Mouse (Mus musculus): Measurements from ENCODE around the gene Rpl18a. TPM values are rescaled to one million over a fixed set of nuclear protein-coding genes. Genes with fewer than 3 reads are reported as not detected.
A peak's percentile ranks its signal among the peaks of the same experiment; 100 is the strongest.

Gene Rpl18a
- polyA plus RNA-seq, 1 experiment from 2014 or later = 2,947 TPM

- Histone ChIP-seq H3K27ac (ENCODE audit: low read depth, low read length) (no peak overlapping the region), H3K4me3 (ENCODE audit: low read depth, low read length) (no peak overlapping the region), H3K4me1 (replicated peaks; ENCODE audit: control insufficient read depth, insufficient read depth, low read length) (no peaks in the 10 kb centered on the region), H3K36me3 (ENCODE audit: control insufficient read depth, insufficient read depth) (no peaks in the 10 kb centered on the region), H3K4me2 (replicated peaks; ENCODE audit: low read depth) (no peak overlapping the region), H3K27me3 (replicated peaks; ENCODE audit: control insufficient read depth, insufficient read depth, low read length) (no peaks in the 10 kb centered on the region), H3K9ac (ENCODE audit: low read depth, low read length) (no peak overlapping the region), H3K9me3 (ENCODE audit: control insufficient read depth) (no peaks in the 10 kb centered on the region)
- no peak for ATAC-seq
- WGBS = 85% methylated on average over 4 of the region's 4 CpGs
- no peak for TF ChIP-seq CTCF (IDR thresholded peaks at IDR 0.05; ENCODE audit: low read depth)
Observed at GRCm38 (mm10) chr8:70850947-70851346, 46.3 kb downstream of the Rpl18a start.

GRCm38 (mm10) chr8:70850132-70850845, 46.9 kb downstream of the Rpl18a start:
- Histone ChIP-seq H3K4me1 (replicated peaks; ENCODE audit: control insufficient read depth, insufficient read depth, low read length) (no peaks in the 10 kb centered on the region), H3K9me3 (ENCODE audit: control insufficient read depth) (no peaks in the 10 kb centered on the region), H3K36me3 (ENCODE audit: control insufficient read depth, insufficient read depth) (no peaks in the 10 kb centered on the region), H3K4me2 (replicated peaks; ENCODE audit: low read depth) (no peak overlapping the region), H3K27ac (ENCODE audit: low read depth, low read length) (no peak overlapping the region), H3K9ac (ENCODE audit: low read depth, low read length) (no peak overlapping the region), H3K4me3 (ENCODE audit: low read depth, low read length) (no peak overlapping the region), H3K27me3 (replicated peaks; ENCODE audit: control insufficient read depth, insufficient read depth, low read length) (no peaks in the 10 kb centered on the region)
- TF ChIP-seq CTCF (IDR thresholded peaks at IDR 0.05; ENCODE audit: low read depth) = no peak
- 68% methylated on average over 7 of the region's 7 CpGs for WGBS
- ATAC-seq = no peak

GRCm38 (mm10) chr8:70849333-70849990, 47.8 kb downstream of the Rpl18a start:
- no peak for TF ChIP-seq CTCF (IDR thresholded peaks at IDR 0.05; ENCODE audit: low read depth)
- ATAC-seq = no peak

GRCm38 (mm10) chr8:70846371-70847154, 50.6 kb downstream of the Rpl18a start:
- peak; percentile 53 for TF ChIP-seq CTCF (IDR thresholded peaks at IDR 0.05; ENCODE audit: low read depth)
- H3K4me3 ChIP-seq (ENCODE audit: low read depth, low read length) = no peak overlapping the region

More at GRCm38 (mm10) chr8:70849333-70849990, 47.8 kb downstream of the Rpl18a start:
- H3K9me3 ChIP-seq (ENCODE audit: control insufficient read depth) = no peaks in the 10 kb centered on the region
- H3K36me3 ChIP-seq (ENCODE audit: control insufficient read depth, insufficient read depth) = no peaks in the 10 kb centered on the region
- WGBS = 82% methylated on average over 3 of the region's 3 CpGs
- no peak overlapping the region for H3K9ac ChIP-seq (ENCODE audit: low read depth, low read length)
- no peaks in the 10 kb centered on the region for H3K4me1 ChIP-seq (replicated peaks; ENCODE audit: control insufficient read depth, insufficient read depth, low read length)
- H3K27me3 ChIP-seq (replicated peaks; ENCODE audit: control insufficient read depth, insufficient read depth, low read length) = no peaks in the 10 kb centered on the region
- H3K4me3 ChIP-seq (ENCODE audit: low read depth, low read length) = no peak overlapping the region
- no peak overlapping the region for H3K4me2 ChIP-seq (replicated peaks; ENCODE audit: low read depth)
- no peak overlapping the region for H3K27ac ChIP-seq (ENCODE audit: low read depth, low read length)

GRCm38 (mm10) chr8:70845108-70845507, 52.1 kb downstream of the Rpl18a start:
- H3K4me2 ChIP-seq (replicated peaks; ENCODE audit: low read depth) = no peak overlapping the region
- H3K9ac ChIP-seq (ENCODE audit: low read depth, low read length) = no peak overlapping the region
- H3K27me3 ChIP-seq (replicated peaks; ENCODE audit: control insufficient read depth, insufficient read depth, low read length) = no peaks in the 10 kb centered on the region
- H3K27ac ChIP-seq (ENCODE audit: low read depth, low read length) = no peak overlapping the region
- H3K4me1 ChIP-seq (replicated peaks; ENCODE audit: control insufficient read depth, insufficient read depth, low read length) = 0 out of 2 replicates have a peak, but pooled peaks cover 3% of the 10 kb centered on the region
- no peak for ATAC-seq
- H3K9me3 ChIP-seq (ENCODE audit: control insufficient read depth) = no peaks in the 10 kb centered on the region
- no peaks in the 10 kb centered on the region for H3K36me3 ChIP-seq (ENCODE audit: control insufficient read depth, insufficient read depth)
- 55% methylated on average over 5 of the region's 5 CpGs for WGBS
- no peak overlapping the region for H3K4me3 ChIP-seq (ENCODE audit: low read depth, low read length)
- TF ChIP-seq CTCF (IDR thresholded peaks at IDR 0.05; ENCODE audit: low read depth) = no peak

More at GRCm38 (mm10) chr8:70846371-70847154, 50.6 kb downstream of the Rpl18a start:
- H3K27ac ChIP-seq (ENCODE audit: low read depth, low read length) = no peak overlapping the region
- H3K27me3 ChIP-seq (replicated peaks; ENCODE audit: control insufficient read depth, insufficient read depth, low read length) = no peaks in the 10 kb centered on the region
- no peaks in the 10 kb centered on the region for H3K4me1 ChIP-seq (replicated peaks; ENCODE audit: control insufficient read depth, insufficient read depth, low read length)
- no peak overlapping the region for H3K4me2 ChIP-seq (replicated peaks; ENCODE audit: low read depth)
- 56% methylated on average over 15 of the region's 15 CpGs for WGBS
- H3K9ac ChIP-seq (ENCODE audit: low read depth, low read length) = no peak overlapping the region
- H3K9me3 ChIP-seq (ENCODE audit: control insufficient read depth) = no peaks in the 10 kb centered on the region
- H3K36me3 ChIP-seq (ENCODE audit: control insufficient read depth, insufficient read depth) = no peaks in the 10 kb centered on the region
- ATAC-seq = no peak

MicroRNAs encoded within 50 kb of the gene (microRNA counts, 519-probe panel; counts per million panel counts)
- not detected for microRNA mmu-miR-1969

Small RNAs within 50 kb of the gene (microRNA-seq; reads per million reads assigned to microRNA genes)
- gene Mir1969 (not detected), gene Mir7067 (0.82 reads per million)

Other genes with a start within 250 kb of the Rpl18a start
- 79.0 and 92.1 TPM in 2 replicates for gene Pgpep1, start 237.0 kb downstream of the Rpl18a start, polyA plus RNA-seq (2015; fragmentation: Nextera tagmentation; extraction: Ambion mirVana)
- gene Lsm4, start 224.2 kb downstream of the Rpl18a start, polyA plus RNA-seq (2015; fragmentation: Nextera tagmentation; extraction: Ambion mirVana) = 181 and 182 TPM in 2 replicates
- gene Jund, start 198.5 kb downstream of the Rpl18a start, polyA plus RNA-seq (2015; fragmentation: Nextera tagmentation; extraction: Ambion mirVana) = 114 and 121 TPM in 2 replicates
- not detected in 2 replicates for gene Iqcn, start 194.0 kb downstream of the Rpl18a start, polyA plus RNA-seq (2015; fragmentation: Nextera tagmentation; extraction: Ambion mirVana)
- gene Gm3336, start 178.9 kb downstream of the Rpl18a start, polyA plus RNA-seq (2015; fragmentation: Nextera tagmentation; extraction: Ambion mirVana) = 2.8 TPM in 2 replicates
- gene Pde4c, start 173.7 kb downstream of the Rpl18a start, polyA plus RNA-seq (2015; fragmentation: Nextera tagmentation; extraction: Ambion mirVana) = 0.21 and 0.31 TPM in 2 replicates
- 18.8 and 19.5 TPM in 2 replicates for gene Rab3a, start 142.7 kb downstream of the Rpl18a start, polyA plus RNA-seq (2015; fragmentation: Nextera tagmentation; extraction: Ambion mirVana)
- gene Mpv17l2, start 136.5 kb downstream of the Rpl18a start, polyA plus RNA-seq (2015; fragmentation: Nextera tagmentation; extraction: Ambion mirVana) = 76.3 and 80.6 TPM in 2 replicates
- 37.4 and 41.0 TPM in 2 replicates for gene Pik3r2, start 120.7 kb downstream of the Rpl18a start, polyA plus RNA-seq (2015; fragmentation: Nextera tagmentation; extraction: Ambion mirVana)
- gene Mast3, start 92.4 kb downstream of the Rpl18a start, polyA plus RNA-seq (2015; fragmentation: Nextera tagmentation; extraction: Ambion mirVana) = 4.4 and 7.2 TPM in 2 replicates
- 0.29 and 0.31 TPM in 2 replicates for gene Il12rb1, start 89.0 kb downstream of the Rpl18a start, polyA plus RNA-seq (2015; fragmentation: Nextera tagmentation; extraction: Ambion mirVana)
- 6.2 and 6.9 TPM in 2 replicates for gene Arrdc2, start 57.7 kb downstream of the Rpl18a start, polyA plus RNA-seq (2015; fragmentation: Nextera tagmentation; extraction: Ambion mirVana)
- 0.17 and 0.30 TPM in 2 replicates for gene Kcnn1, start 34.2 kb downstream of the Rpl18a start, polyA plus RNA-seq (2015; fragmentation: Nextera tagmentation; extraction: Ambion mirVana)
- gene Ccdc124, start 23.5 kb downstream of the Rpl18a start, polyA plus RNA-seq (2015; fragmentation: Nextera tagmentation; extraction: Ambion mirVana) = 61.7 and 64.3 TPM in 2 replicates
- 0.20 and 0.52 TPM in 2 replicates for gene Slc5a5, start 4.7 kb downstream of the Rpl18a start, polyA plus RNA-seq (2015; fragmentation: Nextera tagmentation; extraction: Ambion mirVana)
- gene Map1s, start 8.5 kb upstream of the Rpl18a start, polyA plus RNA-seq (2015; fragmentation: Nextera tagmentation; extraction: Ambion mirVana) = 13.8 and 14.7 TPM in 2 replicates